Comparison of ENCODE assay signal across 1 mouse cellular context in genomic region chr2:128365775-128366174, GRCm38 (mm10).
TF ChIP-seq lines count a peak whose summit lies in the region.

No protein-coding gene starts in this region.

TF ChIP-seq in MEL, 35 proteins besides CTCF, POLR2A, EP300 and RAD21 (continued from another document):
- TF ChIP-seq TAL1 (IDR thresholded peaks at IDR 0.05; ENCODE audit: low read length) (peak; percentile 75), KAT2A (conservative IDR thresholded peaks at IDR 0.05; ENCODE audit: low read depth, low read length) (no peak), RCOR1 (IDR thresholded peaks at IDR 0.05; ENCODE audit: low read depth, low read length) (peak; percentile 46), MXI1 (IDR thresholded peaks at IDR 0.05; ENCODE audit: low read depth, low read length) (no peak)
